Mouse (Mus musculus): ENCODE results near the gene Cacna1b.
A peak's percentile ranks its signal among the peaks of the same experiment; 100 is the strongest.

Cacna1b gene

GRCm38 (mm10) chr2:24646452-24647146, 116.4 kb downstream of the Cacna1b start:
- no peak for DNase-seq

GRCm38 (mm10) chr2:24642834-24643233, 120.1 kb downstream of the Cacna1b start:
- DNase-seq: no peak

GRCm38 (mm10) chr2:24638102-24638954, 124.6 kb downstream of the Cacna1b start:
- DNase-seq: no peak

GRCm38 (mm10) chr2:24633645-24634044, 129.3 kb downstream of the Cacna1b start:
- DNase-seq: no peak

- DNase-seq: peak; percentile 31
These were observed 145.8 kb downstream of the Cacna1b start for GRCm38 (mm10) chr2:24617141-24617540.

GRCm38 (mm10) chr2:24609789-24610188, 153.2 kb downstream of the Cacna1b start:
- peak; percentile 70 for DNase-seq

- DNase-seq: no peak
These were observed 154.2 kb downstream of the Cacna1b start for GRCm38 (mm10) chr2:24608765-24609138.

- no peak for DNase-seq
These were observed 154.8 kb downstream of the Cacna1b start for GRCm38 (mm10) chr2:24607905-24608764.

- DNase-seq: no peak
These were observed 156.4 kb downstream of the Cacna1b start for GRCm38 (mm10) chr2:24606531-24606930.

GRCm38 (mm10) chr2:24605096-24605495, 157.9 kb downstream of the Cacna1b start:
- no peak for DNase-seq

GRCm38 (mm10) chr2:24589426-24589825, 173.5 kb downstream of the Cacna1b start:
- no peak for DNase-seq

- no peak for DNase-seq
These were observed 175.0 kb downstream of the Cacna1b start for GRCm38 (mm10) chr2:24587999-24588398.

GRCm38 (mm10) chr2:24574616-24575015, 188.3 kb downstream of the Cacna1b start:
- DNase-seq: peak; percentile 36

GRCm38 (mm10) chr2:24570917-24571316, 192.0 kb downstream of the Cacna1b start:
- no peak for DNase-seq

GRCm38 (mm10) chr2:24568555-24568954, 194.4 kb downstream of the Cacna1b start:
- DNase-seq: no peak

- no peak for DNase-seq
These were observed 200.2 kb downstream of the Cacna1b start for GRCm38 (mm10) chr2:24562547-24563290.

- DNase-seq: no peak
These were observed 201.0 kb downstream of the Cacna1b start for GRCm38 (mm10) chr2:24561946-24562345.

- no peak for DNase-seq
These were observed 202.8 kb downstream of the Cacna1b start for GRCm38 (mm10) chr2:24560201-24560600.

- no peak for DNase-seq
These were observed 206.6 kb downstream of the Cacna1b start for GRCm38 (mm10) chr2:24556347-24556746.

GRCm38 (mm10) chr2:24553962-24554361, 209.0 kb downstream of the Cacna1b start:
- DNase-seq: no peak
